ENCODE assay signal across 24 mouse cellular contexts in the genomic region with DNA sequence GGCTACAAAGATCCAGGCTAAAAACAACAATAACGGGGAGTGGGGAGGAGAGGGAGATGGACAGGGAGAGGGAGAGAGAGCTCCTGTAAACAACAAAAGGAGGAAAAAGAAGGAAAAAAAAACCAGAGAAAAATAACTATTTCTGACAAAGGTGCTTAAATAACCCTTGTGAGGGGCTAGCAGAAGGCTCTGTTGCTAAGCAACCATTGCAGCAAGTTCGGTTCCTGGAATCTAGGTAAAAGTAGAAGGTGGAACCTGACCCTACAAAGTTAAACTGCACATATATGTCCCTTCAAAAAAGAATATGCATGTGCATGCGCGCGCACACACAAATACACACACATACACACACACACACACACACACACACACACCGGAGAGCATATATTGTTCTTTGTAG. TPM values are rescaled to one million over a fixed set of nuclear protein-coding genes. Genes with fewer than 3 reads are reported as not detected.
DNase-seq lines count a peak whose midpoint lies in the region; ATAC-seq and TF ChIP-seq lines count a peak whose summit lies in the region.
"Had no signal": no experiment of that assay in that cellular context is flagged by ENCODE, and none has a peak within 500 bp of the region (broad histone marks: within the 10 kb centered on the region; RNA-seq: fewer than 3 reads in every experiment).

No protein-coding gene starts in this region.

- no peaks in the 10 kb centered on the region for H3K36me3 ChIP-seq in kidney, postnatal 0 days (ENCODE audit: insufficient read depth, low read length)
- no peaks in the 10 kb centered on the region for H3K36me3 ChIP-seq in midbrain, embryonic 15.5 days (replicated peaks)
- H3K36me3 ChIP-seq in midbrain, embryonic 13.5 days, result no peaks in the 10 kb centered on the region
- no peaks in the 10 kb centered on the region for H3K36me3 ChIP-seq in liver, embryonic 15.5 days (replicated peaks)
- H3K36me3 ChIP-seq: heart, embryonic 10.5 days; heart, embryonic 15.5 days; limb, embryonic 15.5 days; neural tube, embryonic 13.5 days had no signal

- DNase-seq in kidney, postnatal 0 days (ENCODE audit: low spot score), result no peak
- DNase-seq in kidney, postnatal 36 days, result no peak
- DNase-seq in brain, adult 2 months (ENCODE audit: low read depth, low spot score), result peak; percentile 25
- DNase-seq in retina, embryonic 14.5 days (ENCODE audit: low spot score), result no peak
- DNase-seq: adrenal gland, postnatal 25 days; cerebellum, adult 2 months; cerebellum, postnatal 14 days; gastrocnemius, postnatal 25 days; heart, adult 11 months; lung, embryonic 14.5 days; lung, postnatal 14 days; right cerebral cortex, postnatal 14 days; thymus, postnatal 14 days had no signal

- H3K9me3 ChIP-seq in kidney, postnatal 0 days (replicated peaks; ENCODE audit: low read length), result no peaks in the 10 kb centered on the region
- no peaks in the 10 kb centered on the region for H3K9me3 ChIP-seq in midbrain, embryonic 15.5 days
- no peaks in the 10 kb centered on the region for H3K9me3 ChIP-seq in midbrain, embryonic 13.5 days
- H3K9me3 ChIP-seq in liver, embryonic 15.5 days (replicated peaks), result no peaks in the 10 kb centered on the region
- H3K9me3 ChIP-seq: heart, embryonic 10.5 days; heart, embryonic 15.5 days; limb, embryonic 15.5 days; neural tube, embryonic 13.5 days had no signal

- no peak for ATAC-seq in kidney, postnatal 0 days (replicated peaks; ENCODE audit: low FRiP score, low read depth)
- no peak for ATAC-seq in midbrain, embryonic 15.5 days (replicated peaks)
- no peak for ATAC-seq in midbrain, embryonic 13.5 days
- ATAC-seq in liver, embryonic 15.5 days (ENCODE audit: insufficient read depth), result no peak

- H3K4me2 ChIP-seq in kidney, postnatal 0 days (ENCODE audit: low read length), result no peak overlapping the region
- H3K4me2 ChIP-seq in midbrain, embryonic 15.5 days, result no peak overlapping the region
- H3K4me2 ChIP-seq in midbrain, embryonic 13.5 days (replicated peaks), result no peak overlapping the region
- peak overlapping the region; percentile 91 for H3K4me2 ChIP-seq in liver, embryonic 15.5 days

- WGBS in kidney, postnatal 0 days, result 73% methylated on average over 6 of the region's 6 CpGs
- 72% methylated on average over 6 of the region's 6 CpGs for WGBS in midbrain, embryonic 15.5 days
- 75% methylated on average over 6 of the region's 6 CpGs for WGBS in midbrain, embryonic 13.5 days
- 83% methylated on average over 6 of the region's 6 CpGs for WGBS in liver, embryonic 15.5 days (ENCODE audit: insufficient replicate concordance)

- no peak overlapping the region for H3K4me3 ChIP-seq in kidney, postnatal 0 days (replicated peaks; ENCODE audit: low read depth, low read length)
- H3K4me3 ChIP-seq in midbrain, embryonic 15.5 days, result no peak overlapping the region
- no peak overlapping the region for H3K4me3 ChIP-seq in midbrain, embryonic 13.5 days (replicated peaks)
- H3K4me3 ChIP-seq in liver, embryonic 15.5 days (replicated peaks), result no peak overlapping the region

- H3K4me1 ChIP-seq in kidney, postnatal 0 days (replicated peaks; ENCODE audit: insufficient read depth, low read length), result peaks cover 8% of the 10 kb centered on the region
- H3K4me1 ChIP-seq in midbrain, embryonic 15.5 days, result peaks cover 27% of the 10 kb centered on the region
- H3K4me1 ChIP-seq in midbrain, embryonic 13.5 days (replicated peaks), result peaks cover 25% of the 10 kb centered on the region
- peaks cover 66% of the 10 kb centered on the region for H3K4me1 ChIP-seq in liver, embryonic 15.5 days (replicated peaks)

- no peak overlapping the region for H3K9ac ChIP-seq in kidney, postnatal 0 days (ENCODE audit: low read depth, low read length)
- H3K9ac ChIP-seq in midbrain, embryonic 15.5 days, result no peak overlapping the region
- H3K9ac ChIP-seq in midbrain, embryonic 13.5 days (replicated peaks), result no peak overlapping the region
- H3K9ac ChIP-seq in liver, embryonic 15.5 days, result no peak overlapping the region
- H3K9ac ChIP-seq: limb, embryonic 15.5 days had no signal

- H3K27ac ChIP-seq in kidney, postnatal 0 days, result peak overlapping the region; percentile 36; the same call in 1 of the 2 replicates
- 0 out of 2 replicates have a peak overlapping the region, but pooled peaks have one; percentile 24 for H3K27ac ChIP-seq in midbrain, embryonic 15.5 days
- H3K27ac ChIP-seq in midbrain, embryonic 13.5 days, result no peak overlapping the region
- peak overlapping the region; percentile 48; the same call in 1 of the 2 replicates for H3K27ac ChIP-seq in liver, embryonic 15.5 days (replicated peaks)
- H3K27ac ChIP-seq: heart, embryonic 15.5 days; limb, embryonic 15.5 days; neural tube, embryonic 13.5 days had no signal

- no peak for TF ChIP-seq CTCF in kidney, postnatal 0 days (IDR thresholded peaks at IDR 0.05; ENCODE audit: low read depth)

- H3K27me3 ChIP-seq in kidney, postnatal 0 days (ENCODE audit: insufficient read depth, low read length), result no peaks in the 10 kb centered on the region
- 0 out of 2 replicates have a peak, but pooled peaks cover 6% of the 10 kb centered on the region for H3K27me3 ChIP-seq in midbrain, embryonic 15.5 days (replicated peaks)
- peaks cover 16% of the 10 kb centered on the region for H3K27me3 ChIP-seq in midbrain, embryonic 13.5 days
- H3K27me3 ChIP-seq in liver, embryonic 15.5 days, result peaks cover 4% of the 10 kb centered on the region; the same call in 1 of the 2 replicates
- H3K27me3 ChIP-seq: limb, embryonic 15.5 days had no signal

RNA-seq across cellular contexts. Expression of a gene that starts 5.3 kb away (rescaled TPM):
- polyA plus RNA-seq in kidney, postnatal 0 days (2015; fragmentation: Nextera tagmentation; extraction: Ambion mirVana), result 4.0 and 4.3 TPM in 2 replicates
- 16.3 and 18.1 TPM in 2 replicates for polyA plus RNA-seq in midbrain, embryonic 15.5 days (2015; fragmentation: Nextera tagmentation; extraction: Ambion mirVana)
- 6.4 and 6.6 TPM in 2 replicates for polyA plus RNA-seq in midbrain, embryonic 13.5 days (2015; fragmentation: Nextera tagmentation; extraction: Ambion mirVana)
- polyA plus RNA-seq in liver, embryonic 15.5 days (2015; fragmentation: Nextera tagmentation; extraction: Ambion mirVana), result 0.22 and 0.24 TPM in 2 replicates

RNA-seq across cellular contexts. Expression of a gene that starts 5.4 kb away (rescaled TPM):
- 43.7 and 43.8 TPM in 2 replicates for polyA plus RNA-seq in kidney, postnatal 0 days (2015; fragmentation: Nextera tagmentation; extraction: Ambion mirVana)
- polyA plus RNA-seq in midbrain, embryonic 15.5 days (2015; fragmentation: Nextera tagmentation; extraction: Ambion mirVana), result 25.4 and 25.8 TPM in 2 replicates
- 13.8 and 14.7 TPM in 2 replicates for polyA plus RNA-seq in midbrain, embryonic 13.5 days (2015; fragmentation: Nextera tagmentation; extraction: Ambion mirVana)
- polyA plus RNA-seq in liver, embryonic 15.5 days (2015; fragmentation: Nextera tagmentation; extraction: Ambion mirVana), result 27.1 and 28.9 TPM in 2 replicates

RNA-seq across cellular contexts. Expression of a gene that starts 17.8 kb away (rescaled TPM):
- 0.11 and 0.20 TPM in 2 replicates for polyA plus RNA-seq in kidney, postnatal 0 days (2015; fragmentation: Nextera tagmentation; extraction: Ambion mirVana)
- not detected in 2 replicates for polyA plus RNA-seq in midbrain, embryonic 15.5 days (2015; fragmentation: Nextera tagmentation; extraction: Ambion mirVana)
- not detected in 2 replicates for polyA plus RNA-seq in midbrain, embryonic 13.5 days (2015; fragmentation: Nextera tagmentation; extraction: Ambion mirVana)
- 0.10 and 0.12 TPM in 2 replicates for polyA plus RNA-seq in liver, embryonic 15.5 days (2015; fragmentation: Nextera tagmentation; extraction: Ambion mirVana)
- polyA plus RNA-seq: forebrain, embryonic 14.5 days; heart, embryonic 10.5 days; hindbrain, embryonic 16.5 days; neural tube, embryonic 13.5 days had no signal

RNA-seq across cellular contexts. Expression of a gene that starts 43.6 kb away (rescaled TPM):
- polyA plus RNA-seq in kidney, postnatal 0 days (2015; fragmentation: Nextera tagmentation; extraction: Ambion mirVana), result 0.68 and 0.88 TPM in 2 replicates
- 0.31 and 0.49 TPM in 2 replicates for polyA plus RNA-seq in midbrain, embryonic 15.5 days (2015; fragmentation: Nextera tagmentation; extraction: Ambion mirVana)
- polyA plus RNA-seq in midbrain, embryonic 13.5 days (2015; fragmentation: Nextera tagmentation; extraction: Ambion mirVana), result not detected in 2 replicates
- polyA plus RNA-seq in liver, embryonic 15.5 days (2015; fragmentation: Nextera tagmentation; extraction: Ambion mirVana), result not detected in 2 replicates
- polyA plus RNA-seq: CD4-positive, CD25-positive, alpha-beta regulatory T cell, adult 4 months; frontal cortex, adult 2 months had no signal

RNA-seq across cellular contexts. Expression of a gene that starts 46.7 kb away (rescaled TPM):
- polyA plus RNA-seq in kidney, postnatal 0 days (2015; fragmentation: Nextera tagmentation; extraction: Ambion mirVana), result 58.4 and 63.6 TPM in 2 replicates
- polyA plus RNA-seq in midbrain, embryonic 15.5 days (2015; fragmentation: Nextera tagmentation; extraction: Ambion mirVana), result 67.1 and 76.5 TPM in 2 replicates
- 65.8 and 71.4 TPM in 2 replicates for polyA plus RNA-seq in midbrain, embryonic 13.5 days (2015; fragmentation: Nextera tagmentation; extraction: Ambion mirVana)
- polyA plus RNA-seq in liver, embryonic 15.5 days (2015; fragmentation: Nextera tagmentation; extraction: Ambion mirVana), result 41.1 and 48.9 TPM in 2 replicates
